Mouse (Mus musculus): ENCODE results near the gene Thumpd3. TPM values are rescaled to one million over a fixed set of nuclear protein-coding genes. Genes with fewer than 3 reads are reported as not detected.

Thumpd3 gene
- polyA plus RNA-seq, 1 experiment, result 18.8 TPM

DNA sequence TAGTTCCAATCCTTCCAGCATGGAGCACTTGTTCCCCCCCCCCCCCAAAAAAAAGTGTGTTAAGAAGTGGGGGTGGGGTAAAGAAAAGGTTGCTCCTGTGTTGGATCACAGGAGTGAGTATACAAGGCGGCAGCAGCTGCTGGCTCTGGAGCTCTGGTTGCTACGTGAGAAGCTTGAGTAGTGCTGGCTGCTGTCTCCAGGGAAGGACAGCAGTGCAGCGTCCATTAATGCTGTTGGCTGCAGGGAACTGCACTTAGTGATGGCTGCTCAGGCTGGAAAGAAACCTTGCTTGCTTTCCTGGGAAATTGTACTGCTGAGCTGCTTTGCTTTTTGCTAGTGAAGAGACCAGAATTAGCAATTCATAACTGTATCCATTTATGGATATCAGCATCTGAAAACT lies 33.5 kb downstream of the Thumpd3 start:
- H3K36me3 ChIP-seq (ENCODE audit: control insufficient read depth, insufficient read depth), result peaks cover 33% of the 10 kb centered on the region
- peaks cover 84% of the 10 kb centered on the region for H3K79me3 ChIP-seq (ENCODE audit: low read depth)
- H3K79me2 ChIP-seq (ENCODE audit: control insufficient read depth, insufficient read depth), result peaks cover 87% of the 10 kb centered on the region
- peak overlapping the region; percentile 78 for H3ac ChIP-seq (ENCODE audit: control insufficient read depth, insufficient read length, low read depth)
- peak overlapping the region; percentile 97 for H3K4me3 ChIP-seq (ENCODE audit: insufficient read depth, poor library complexity, severe bottlenecking)
- peak; percentile 31 for TF ChIP-seq MYOD1 (IDR thresholded peaks at IDR 0.05; ENCODE audit: control insufficient read depth, insufficient read length, low read depth)
- no peak for TF ChIP-seq MYOG (IDR thresholded peaks at IDR 0.05; ENCODE audit: control insufficient read depth, extremely low read depth, insufficient read length)
- H3K27me3 ChIP-seq (ENCODE audit: control insufficient read depth, insufficient read depth, insufficient read length), result no peaks in the 10 kb centered on the region

DNA sequence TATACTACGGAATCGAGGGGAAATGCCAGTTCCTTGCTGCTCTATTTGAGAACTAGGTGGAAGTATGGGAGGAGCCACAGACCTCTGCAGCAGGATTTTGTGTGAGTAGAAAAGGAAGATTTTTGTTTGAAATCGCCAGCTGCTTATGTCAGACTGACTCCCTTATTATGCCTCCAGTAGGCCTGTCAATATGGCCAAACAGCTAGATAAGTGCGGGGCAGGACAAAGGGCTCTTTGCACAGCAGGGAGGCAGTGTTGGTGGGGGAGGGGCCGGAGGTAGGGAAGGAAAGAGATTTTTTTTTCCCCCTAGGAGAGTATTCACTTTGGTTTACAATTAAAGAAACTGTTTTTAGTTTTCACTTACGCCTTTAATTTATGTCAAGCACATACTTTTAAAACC lies 36.2 kb downstream of the Thumpd3 start:
- H3K27me3 ChIP-seq (ENCODE audit: control insufficient read depth, insufficient read depth, insufficient read length), result no peaks in the 10 kb centered on the region
- H3ac ChIP-seq (ENCODE audit: control insufficient read depth, insufficient read length, low read depth), result no peak overlapping the region
- TF ChIP-seq MYOD1 (IDR thresholded peaks at IDR 0.05; ENCODE audit: control insufficient read depth, insufficient read length, low read depth) (no peak), USF1 (IDR thresholded peaks at IDR 0.05; ENCODE audit: low read depth) (no peak), MYOG (IDR thresholded peaks at IDR 0.05; ENCODE audit: control insufficient read depth, extremely low read depth, insufficient read length) (no peak), CTCF (IDR thresholded peaks at IDR 0.05; ENCODE audit: control insufficient read depth, insufficient read depth, insufficient read length) (no peak), FOSL1 (IDR thresholded peaks at IDR 0.05; ENCODE audit: insufficient read depth, low read length, poor library complexity, severe bottlenecking) (no peak), CEBPB (IDR thresholded peaks at IDR 0.05; ENCODE audit: low read depth) (no peak), MAX (IDR thresholded peaks at IDR 0.05) (no peak)
- peaks cover 98% of the 10 kb centered on the region for H3K79me2 ChIP-seq (ENCODE audit: control insufficient read depth, insufficient read depth)
- H3K36me3 ChIP-seq (ENCODE audit: control insufficient read depth, insufficient read depth), result peaks cover 38% of the 10 kb centered on the region
- peaks cover 97% of the 10 kb centered on the region for H3K79me3 ChIP-seq (ENCODE audit: low read depth)
- no peak overlapping the region for H3K4me3 ChIP-seq (ENCODE audit: insufficient read depth, poor library complexity, severe bottlenecking)

DNA sequence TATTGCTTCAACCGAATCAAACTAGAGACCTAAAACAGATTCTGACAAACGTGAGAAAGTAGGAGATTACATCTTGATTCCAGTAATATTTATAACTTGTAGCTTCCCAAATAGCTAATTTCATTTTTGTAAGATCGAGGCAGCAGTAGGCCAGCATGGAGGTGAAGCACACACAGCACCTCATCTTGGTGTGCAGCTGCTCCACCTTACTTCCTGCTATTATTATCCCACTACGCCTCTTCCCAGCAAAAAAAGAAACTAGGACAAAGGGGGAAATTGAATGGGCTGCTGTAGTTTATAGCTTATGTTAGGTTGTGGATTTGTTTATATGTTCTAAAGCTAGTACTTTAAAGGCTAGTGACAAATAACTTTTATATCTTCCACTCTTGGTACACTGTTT lies 38.6 kb downstream of the Thumpd3 start:
- no peak overlapping the region for H3ac ChIP-seq (ENCODE audit: control insufficient read depth, insufficient read length, low read depth)
- H3K4me3 ChIP-seq (ENCODE audit: insufficient read depth, poor library complexity, severe bottlenecking), result no peak overlapping the region
- peaks cover 49% of the 10 kb centered on the region for H3K36me3 ChIP-seq (ENCODE audit: control insufficient read depth, insufficient read depth)
- peaks cover 97% of the 10 kb centered on the region for H3K79me3 ChIP-seq (ENCODE audit: low read depth)
- no peak for TF ChIP-seq CEBPB (IDR thresholded peaks at IDR 0.05; ENCODE audit: low read depth)
- H3K79me2 ChIP-seq (ENCODE audit: control insufficient read depth, insufficient read depth), result peaks cover 100% of the 10 kb centered on the region
- H3K27me3 ChIP-seq (ENCODE audit: control insufficient read depth, insufficient read depth, insufficient read length), result no peaks in the 10 kb centered on the region

DNA sequence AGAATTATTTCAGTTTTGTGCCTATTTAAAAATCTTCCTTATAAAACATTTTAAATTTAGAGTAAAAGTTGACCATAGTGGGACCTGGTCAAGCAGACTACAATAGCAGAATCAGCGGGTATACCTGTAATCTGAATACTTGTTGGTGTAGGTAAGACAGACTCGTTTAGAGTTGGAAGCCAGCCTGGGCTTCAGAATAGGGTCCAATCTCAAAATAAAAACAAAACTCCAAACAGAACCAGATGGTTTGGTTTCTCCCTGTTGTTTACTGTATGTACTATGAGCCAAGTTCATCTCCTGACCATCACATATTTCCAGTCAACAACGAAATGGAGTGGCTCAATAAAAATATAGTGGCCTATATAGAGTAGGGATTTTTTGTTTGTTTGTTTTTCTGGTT lies 47.2 kb downstream of the Thumpd3 start:
- peaks cover 27% of the 10 kb centered on the region for H3K36me3 ChIP-seq (ENCODE audit: control insufficient read depth, insufficient read depth)
- peaks cover 100% of the 10 kb centered on the region for H3K79me2 ChIP-seq (ENCODE audit: control insufficient read depth, insufficient read depth)
- TF ChIP-seq CTCF (IDR thresholded peaks at IDR 0.05; ENCODE audit: control insufficient read depth, insufficient read depth, insufficient read length) (no peak), MYOD1 (IDR thresholded peaks at IDR 0.05; ENCODE audit: control insufficient read depth, insufficient read length, low read depth) (no peak), FOSL1 (IDR thresholded peaks at IDR 0.05; ENCODE audit: insufficient read depth, low read length, poor library complexity, severe bottlenecking) (no peak)
- peaks cover 98% of the 10 kb centered on the region for H3K79me3 ChIP-seq (ENCODE audit: low read depth)
- H3ac ChIP-seq (ENCODE audit: control insufficient read depth, insufficient read length, low read depth), result no peak overlapping the region
- H3K4me3 ChIP-seq (ENCODE audit: insufficient read depth, poor library complexity, severe bottlenecking), result no peak overlapping the region
- H3K27me3 ChIP-seq (ENCODE audit: control insufficient read depth, insufficient read depth, insufficient read length), result no peaks in the 10 kb centered on the region

DNA sequence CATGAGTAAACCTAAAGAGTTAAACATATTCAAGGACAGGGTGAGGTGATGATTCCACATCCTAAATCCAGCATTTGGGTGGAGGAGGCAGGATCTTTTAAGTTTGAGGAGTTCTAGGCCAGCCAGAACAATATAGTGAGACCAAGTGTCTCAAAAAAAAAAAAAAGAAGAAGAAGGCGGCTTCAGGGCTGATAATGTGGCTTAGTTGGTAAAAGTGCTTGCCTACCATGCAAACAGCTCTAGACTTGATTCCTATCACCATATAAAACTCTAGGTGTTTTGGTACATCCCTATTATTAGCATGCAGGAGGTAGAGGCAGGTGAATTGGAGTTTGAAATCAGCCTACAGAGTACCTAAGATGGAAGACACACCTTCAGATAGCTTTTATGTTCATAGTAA lies 49.5 kb downstream of the Thumpd3 start:
- TF ChIP-seq CEBPB (IDR thresholded peaks at IDR 0.05; ENCODE audit: low read depth), result no peak
- TF ChIP-seq FOSL1 (IDR thresholded peaks at IDR 0.05; ENCODE audit: insufficient read depth, low read length, poor library complexity, severe bottlenecking), result no peak
- no peak for TF ChIP-seq MYOD1 (IDR thresholded peaks at IDR 0.05; ENCODE audit: control insufficient read depth, insufficient read length, low read depth)
- no peak for TF ChIP-seq MAX (IDR thresholded peaks at IDR 0.05)
- TF ChIP-seq CTCF (IDR thresholded peaks at IDR 0.05; ENCODE audit: control insufficient read depth, insufficient read depth, insufficient read length), result no peak
- TF ChIP-seq MYOG (IDR thresholded peaks at IDR 0.05; ENCODE audit: control insufficient read depth, extremely low read depth, insufficient read length), result no peak
- H3K79me2 ChIP-seq (ENCODE audit: control insufficient read depth, insufficient read depth), result peaks cover 100% of the 10 kb centered on the region
- H3K27me3 ChIP-seq (ENCODE audit: control insufficient read depth, insufficient read depth, insufficient read length), result no peaks in the 10 kb centered on the region
- peaks cover 28% of the 10 kb centered on the region for H3K36me3 ChIP-seq (ENCODE audit: control insufficient read depth, insufficient read depth)
- H3K79me3 ChIP-seq (ENCODE audit: low read depth), result peaks cover 99% of the 10 kb centered on the region
- H3ac ChIP-seq (ENCODE audit: control insufficient read depth, insufficient read length, low read depth), result no peak overlapping the region
- H3K4me3 ChIP-seq (ENCODE audit: insufficient read depth, poor library complexity, severe bottlenecking), result no peak overlapping the region

DNA sequence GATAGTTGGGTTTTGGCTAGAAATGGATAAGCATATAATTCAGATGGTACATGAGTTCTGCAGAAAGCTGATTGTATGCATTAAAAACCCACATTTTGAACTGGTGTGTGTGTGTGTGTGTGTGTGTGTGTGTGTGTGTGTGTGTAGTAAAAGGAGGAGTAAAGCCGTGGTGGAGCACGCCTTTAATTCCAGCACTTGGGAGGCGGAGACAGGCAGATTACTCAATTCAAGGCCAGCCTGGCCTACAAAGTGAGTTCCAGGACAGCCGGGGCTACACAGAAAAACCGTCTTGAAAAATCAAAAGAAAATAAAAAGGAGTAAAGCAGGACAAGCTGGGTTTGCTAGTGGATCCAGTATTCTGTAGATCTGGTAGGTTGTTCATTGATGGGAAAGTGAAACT lies 51.6 kb downstream of the Thumpd3 start:
- peaks cover 20% of the 10 kb centered on the region for H3K36me3 ChIP-seq (ENCODE audit: control insufficient read depth, insufficient read depth)
- H3K79me3 ChIP-seq (ENCODE audit: low read depth), result peaks cover 98% of the 10 kb centered on the region
- TF ChIP-seq CEBPB (IDR thresholded peaks at IDR 0.05; ENCODE audit: low read depth) (no peak), USF1 (IDR thresholded peaks at IDR 0.05; ENCODE audit: low read depth) (no peak), MAX (IDR thresholded peaks at IDR 0.05) (no peak), MYOD1 (IDR thresholded peaks at IDR 0.05; ENCODE audit: control insufficient read depth, insufficient read length, low read depth) (no peak), FOSL1 (IDR thresholded peaks at IDR 0.05; ENCODE audit: insufficient read depth, low read length, poor library complexity, severe bottlenecking) (no peak), CTCF (IDR thresholded peaks at IDR 0.05; ENCODE audit: control insufficient read depth, insufficient read depth, insufficient read length) (no peak), MYOG (IDR thresholded peaks at IDR 0.05; ENCODE audit: control insufficient read depth, extremely low read depth, insufficient read length) (no peak)
- H3K27me3 ChIP-seq (ENCODE audit: control insufficient read depth, insufficient read depth, insufficient read length), result no peaks in the 10 kb centered on the region
- no peak overlapping the region for H3ac ChIP-seq (ENCODE audit: control insufficient read depth, insufficient read length, low read depth)
- peaks cover 100% of the 10 kb centered on the region for H3K79me2 ChIP-seq (ENCODE audit: control insufficient read depth, insufficient read depth)
- no peak overlapping the region for H3K4me3 ChIP-seq (ENCODE audit: insufficient read depth, poor library complexity, severe bottlenecking)

Data from C2C12 (cell line).